Mouse (Mus musculus): ENCODE results near the gene Pknox2.

The Pknox2 gene

DNA sequence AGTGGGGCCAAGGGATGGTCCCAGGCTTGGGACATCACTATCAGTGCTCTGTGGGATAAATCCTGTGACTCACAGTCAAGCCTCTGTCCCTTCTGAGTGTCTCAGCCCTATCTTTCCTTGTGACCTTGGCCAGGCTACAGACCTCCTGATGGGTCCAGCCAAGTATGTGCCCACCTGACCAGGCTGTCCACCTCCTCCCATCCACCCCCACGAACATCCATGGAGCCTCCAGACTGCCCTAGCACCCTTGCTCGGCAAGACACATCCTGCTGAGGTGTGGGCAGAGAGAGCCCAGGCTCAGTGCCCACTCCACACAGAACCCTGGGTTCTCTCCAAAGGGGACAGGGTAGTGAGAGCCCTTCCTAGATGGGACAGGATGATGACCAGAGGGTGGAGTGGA lies 204.6 kb downstream of the Pknox2 start:
- DNase-seq (ENCODE audit: low spot score in 2 of 2) = no peak

DNA sequence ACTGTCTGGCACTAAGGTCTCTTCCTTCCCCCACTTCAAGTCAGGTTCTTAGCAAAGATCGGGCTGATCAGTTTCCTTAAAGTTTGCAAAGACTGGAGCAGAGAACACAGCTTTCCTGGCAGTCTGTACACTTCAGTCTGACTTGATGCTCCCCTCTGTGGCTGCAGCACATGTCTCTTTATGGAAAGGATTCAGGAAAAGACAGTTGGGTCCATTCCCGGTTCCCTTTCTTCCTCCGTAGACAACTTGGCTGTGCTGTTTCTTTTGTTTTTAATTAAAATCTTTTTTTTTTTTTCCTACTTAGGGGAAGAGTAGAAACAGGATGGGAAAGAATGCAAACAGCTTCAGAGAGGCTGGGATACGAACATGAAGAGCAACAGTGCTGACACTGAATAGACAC lies 205.1 kb downstream of the Pknox2 start:
- DNase-seq (ENCODE audit: low spot score in 2 of 2) = no peak

DNA sequence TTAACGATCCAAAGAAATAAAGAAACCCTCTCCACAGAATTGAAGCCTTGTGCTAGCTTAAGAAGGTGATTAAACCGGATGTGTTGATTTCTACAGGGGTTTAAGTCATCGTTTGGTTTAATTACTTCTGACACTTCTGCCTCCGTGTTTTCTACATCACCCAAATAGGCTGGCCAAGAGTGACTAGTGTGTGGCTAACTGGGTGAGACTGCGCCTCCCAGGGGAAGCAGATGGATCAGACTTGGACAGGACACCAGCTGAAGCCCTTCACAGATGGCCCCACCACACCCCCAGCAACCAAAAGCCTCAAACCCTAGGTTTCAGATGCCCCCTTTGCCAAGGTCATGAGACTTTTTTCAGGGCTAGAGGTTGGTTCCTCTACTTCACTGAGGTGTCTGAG lies 205.6 kb downstream of the Pknox2 start:
- DNase-seq (ENCODE audit: low spot score in 2 of 2) = no peak

DNA sequence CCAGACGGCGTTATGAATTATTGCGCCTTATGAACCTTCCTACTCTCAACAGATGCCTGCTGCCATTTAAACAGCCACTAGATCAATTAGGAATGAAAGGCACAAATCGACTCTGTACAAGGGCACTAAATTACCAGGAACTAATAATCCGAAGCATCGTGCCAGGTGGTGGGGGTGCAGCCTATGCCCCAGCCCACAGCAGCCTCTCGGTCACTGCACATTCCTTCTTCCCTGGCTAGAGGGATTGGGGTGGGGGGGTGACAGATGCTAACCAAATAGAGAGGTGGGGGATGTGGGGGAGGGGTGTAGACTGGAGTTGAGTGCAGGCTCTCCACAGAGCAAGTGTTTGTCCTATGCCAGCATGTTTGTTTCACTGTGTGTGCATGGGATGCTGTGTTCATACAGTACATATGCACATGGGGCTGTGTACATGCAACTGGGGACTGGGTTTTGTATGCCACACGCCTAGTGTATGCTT lies 208.6 kb downstream of the Pknox2 start:
- no peak for DNase-seq (ENCODE audit: low spot score in 2 of 2)

DNA sequence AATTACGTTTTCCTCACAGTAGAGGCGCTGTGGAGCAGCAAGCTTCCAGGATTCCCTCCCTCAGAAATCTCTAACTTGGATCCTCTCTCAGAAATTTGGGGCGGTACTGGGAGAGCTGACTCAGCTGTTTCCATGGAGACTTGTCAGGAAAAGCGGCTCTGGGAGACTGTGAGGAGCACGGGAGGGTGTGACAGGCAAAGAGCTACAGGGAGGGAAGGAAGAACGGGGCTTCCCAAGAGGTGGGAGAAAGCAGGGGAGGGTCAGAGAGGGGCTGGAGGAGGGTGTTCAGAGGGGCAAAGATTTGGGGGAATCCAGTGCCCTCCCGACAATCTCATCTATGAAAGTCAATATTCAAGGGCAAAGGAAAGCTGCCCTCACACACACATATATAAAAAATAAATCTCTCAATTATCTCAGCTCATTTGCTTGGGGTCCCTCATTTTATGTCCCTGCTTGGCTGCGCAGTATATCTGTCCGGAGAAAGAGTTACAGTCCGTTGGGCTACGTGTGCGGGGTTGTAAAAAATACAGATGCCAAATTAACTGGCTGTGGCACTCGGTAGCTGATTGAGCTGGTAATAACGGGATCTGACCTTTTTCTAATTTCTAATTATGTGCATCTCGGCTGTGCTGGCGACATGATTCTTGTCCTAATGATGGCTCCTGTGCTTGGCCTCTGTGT lies 213.3 kb downstream of the Pknox2 start:
- DNase-seq (ENCODE audit: low spot score in 2 of 2) = peak in 1 of 2 experiments; percentile 55

DNA sequence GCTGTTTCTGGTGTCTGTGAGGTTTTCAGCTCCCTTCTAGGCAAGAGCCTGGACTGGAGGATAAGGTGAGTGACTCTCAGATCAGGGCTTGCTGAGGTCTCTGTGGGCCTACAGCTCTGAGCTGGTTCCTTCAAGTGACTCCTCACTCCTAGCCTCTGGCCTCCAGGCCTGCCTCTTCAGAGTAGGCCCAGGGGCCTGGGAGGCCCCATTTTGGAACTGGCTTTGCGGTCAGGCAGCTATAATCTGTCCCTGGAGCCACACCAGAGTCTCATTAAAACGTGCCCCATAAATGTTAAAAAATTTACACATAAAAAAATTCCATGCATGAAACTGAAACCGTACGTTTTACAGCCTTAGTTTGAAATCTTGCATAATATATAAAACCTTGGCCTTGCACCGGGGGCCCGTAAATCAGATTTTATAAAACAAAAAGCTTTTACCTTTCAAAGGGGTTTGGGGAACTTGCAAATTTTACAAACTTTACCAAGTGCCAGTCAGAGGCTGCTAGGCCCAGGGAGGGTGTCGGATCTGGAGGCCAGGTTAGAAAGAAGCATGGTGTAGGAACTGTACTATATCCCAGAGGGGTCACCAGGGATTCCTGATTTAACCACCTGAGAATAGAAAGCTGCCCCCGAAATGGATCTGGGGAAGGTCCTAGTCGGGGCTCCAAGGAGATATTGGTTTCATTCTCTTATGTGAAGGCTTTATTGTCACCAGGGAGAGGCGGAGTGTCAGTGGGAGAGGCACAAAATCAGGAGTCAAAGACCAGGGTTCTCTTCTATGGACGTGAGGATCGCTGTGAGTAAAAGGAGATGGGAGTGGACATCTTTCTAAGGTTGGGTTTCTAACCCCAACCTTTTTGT lies 214.0 kb downstream of the Pknox2 start:
- DNase-seq (ENCODE audit: low spot score in 2 of 2) = no peak

DNA sequence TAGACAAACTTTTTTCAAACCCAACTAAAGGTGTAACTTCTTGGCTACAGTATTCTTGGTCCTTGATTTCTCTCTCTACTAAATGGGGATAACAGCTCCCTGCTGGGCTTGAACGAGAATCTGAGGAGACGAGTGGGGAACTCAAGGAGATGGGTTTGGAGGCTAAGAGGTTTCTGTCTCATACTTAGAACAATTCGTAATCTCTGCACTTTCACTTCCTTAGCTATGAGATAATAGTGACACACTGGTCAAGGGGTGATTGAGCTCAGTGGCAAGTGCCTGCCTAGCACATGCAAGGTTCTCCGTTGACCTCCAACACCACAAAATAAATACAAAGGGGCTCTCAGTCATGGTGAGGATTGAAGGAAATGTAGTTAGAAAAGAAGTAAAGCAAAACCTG lies 215.6 kb downstream of the Pknox2 start:
- no peak for DNase-seq (ENCODE audit: low spot score in 2 of 2)

DNA sequence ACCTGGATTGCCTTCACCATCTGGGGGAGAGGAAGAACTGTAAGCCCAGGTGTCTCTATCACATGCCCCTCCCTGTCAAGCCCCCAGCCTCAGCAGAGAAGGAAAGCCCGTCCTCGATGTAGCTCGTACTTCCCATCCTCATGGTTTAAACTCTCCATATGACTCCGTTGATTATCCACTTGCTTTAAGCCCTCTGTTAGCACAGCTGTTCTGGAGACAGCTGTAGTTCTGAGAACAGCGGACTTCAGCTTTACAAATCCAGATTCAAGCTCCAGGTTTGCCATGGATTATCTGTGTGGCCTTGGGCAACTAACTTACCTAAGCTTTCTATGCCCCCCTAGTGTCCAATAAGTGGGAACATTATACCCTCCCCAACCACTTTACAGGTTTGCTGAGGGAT lies 223.5 kb downstream of the Pknox2 start:
- no peak for DNase-seq (ENCODE audit: low spot score in 2 of 2)

DNA sequence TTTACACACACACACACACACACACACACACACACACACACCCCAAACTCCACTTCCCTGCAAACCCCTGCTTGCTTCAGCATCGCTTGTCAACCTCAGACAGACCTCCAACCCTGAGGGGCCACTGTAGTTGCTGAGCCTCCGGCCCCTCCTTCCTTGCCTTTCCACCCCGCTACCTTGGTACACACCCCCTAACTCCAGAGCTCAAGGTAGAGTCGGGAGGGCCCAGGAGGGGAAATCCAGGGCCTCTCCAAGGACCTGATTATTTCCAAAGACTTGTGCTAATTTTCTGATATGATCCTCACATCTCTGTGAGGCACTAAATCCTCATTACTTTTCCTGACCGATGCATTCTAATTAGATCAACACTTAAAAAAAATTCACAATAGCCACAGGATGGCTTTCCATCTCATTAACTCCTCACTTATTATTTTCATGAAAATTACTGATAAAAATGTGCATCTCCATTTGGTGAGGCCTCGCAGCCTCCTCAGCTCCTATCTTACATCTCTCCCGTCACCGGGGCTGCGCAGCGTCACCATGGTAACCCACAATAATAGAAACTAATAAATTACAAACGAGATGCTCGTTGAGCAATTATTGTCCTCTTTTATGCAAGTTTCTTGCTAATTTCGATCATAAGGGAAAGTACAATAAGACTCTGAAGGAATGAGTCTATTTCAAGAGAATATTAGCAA lies 225.3 kb downstream of the Pknox2 start:
- DNase-seq (ENCODE audit: low spot score in 2 of 2) = no peak

DNA sequence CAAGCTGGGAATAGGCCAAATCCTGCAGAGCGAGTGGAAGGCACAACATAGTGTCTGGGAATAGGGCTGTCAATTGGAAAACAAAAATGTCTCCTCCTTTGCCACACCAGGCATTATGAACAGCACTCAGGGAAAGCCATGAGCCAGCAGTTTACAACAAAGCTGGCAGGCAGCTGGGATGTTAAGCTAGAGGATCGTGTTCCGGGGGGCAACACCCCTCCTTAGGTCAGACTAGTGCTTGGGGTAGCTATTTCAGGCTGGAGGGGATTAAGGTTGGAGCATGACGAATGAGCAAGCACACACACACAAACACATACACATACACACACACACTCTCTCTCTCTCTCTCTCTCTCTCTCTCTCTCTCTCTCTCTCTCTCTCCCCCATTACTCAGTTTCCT lies 227.7 kb downstream of the Pknox2 start:
- DNase-seq (ENCODE audit: low spot score in 2 of 2) = no peak

DNA sequence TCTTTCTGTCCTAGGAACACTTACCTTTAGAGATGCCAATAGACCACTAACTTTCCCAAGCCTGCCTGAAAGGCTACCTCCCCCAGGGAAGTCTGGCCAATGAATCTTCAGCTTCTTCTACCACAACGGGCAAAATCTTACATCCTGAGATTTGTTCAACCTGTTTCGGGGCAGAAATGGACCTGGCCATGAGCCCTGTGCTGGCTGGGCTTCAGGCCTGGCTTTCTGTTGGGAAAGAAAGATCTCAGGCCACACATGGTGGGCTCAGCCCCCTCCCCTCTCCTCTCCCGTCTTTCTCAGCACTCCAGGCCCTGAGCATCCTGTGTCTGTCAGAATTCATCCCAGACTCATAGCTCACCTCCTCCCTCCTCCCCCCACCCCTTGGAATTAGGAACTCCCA lies 228.6 kb downstream of the Pknox2 start:
- no peak for DNase-seq (ENCODE audit: low spot score in 2 of 2)

DNA sequence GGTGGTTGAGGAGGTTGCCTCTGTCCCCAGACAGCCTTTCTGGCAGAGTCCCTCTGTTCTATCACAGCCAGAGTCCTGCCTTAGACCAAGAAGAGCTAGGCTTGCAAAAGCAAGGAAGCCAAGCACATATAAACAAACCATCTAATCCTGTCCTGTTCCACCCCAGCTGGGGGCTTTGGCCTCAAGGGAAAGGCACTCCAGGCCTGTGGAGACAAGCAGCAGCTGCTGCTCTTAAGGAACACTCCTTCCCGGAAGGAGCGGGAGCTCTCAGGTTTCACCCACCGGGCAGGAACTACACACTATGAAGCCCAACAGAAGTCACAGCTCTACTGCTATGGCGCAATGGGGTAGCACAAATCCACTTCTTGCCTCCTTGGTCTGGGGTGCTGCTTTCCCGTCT lies 230.3 kb downstream of the Pknox2 start:
- DNase-seq (ENCODE audit: low spot score in 2 of 2) = no peak

DNA sequence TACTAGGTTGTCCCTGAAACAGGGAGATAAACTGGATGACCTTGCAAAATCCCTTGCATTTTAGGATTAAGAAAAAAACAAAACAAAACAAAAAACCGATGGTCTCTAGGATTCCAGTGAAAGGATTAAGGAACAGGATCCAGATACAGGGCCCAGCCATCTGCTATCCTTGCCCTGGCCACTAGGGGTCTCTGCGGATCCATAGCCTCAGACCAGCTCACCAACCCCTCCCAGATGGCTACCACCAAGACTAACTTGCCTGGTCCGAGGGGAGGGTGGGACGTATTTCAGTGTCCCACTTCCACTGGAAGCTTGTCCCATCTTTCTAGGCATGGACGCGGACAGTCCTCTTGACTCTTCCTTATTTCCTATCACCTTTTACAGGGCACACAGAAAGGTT lies 230.8 kb downstream of the Pknox2 start:
- peak; percentile 81 to 85 for DNase-seq (ENCODE audit: low spot score in 2 of 2)

DNA sequence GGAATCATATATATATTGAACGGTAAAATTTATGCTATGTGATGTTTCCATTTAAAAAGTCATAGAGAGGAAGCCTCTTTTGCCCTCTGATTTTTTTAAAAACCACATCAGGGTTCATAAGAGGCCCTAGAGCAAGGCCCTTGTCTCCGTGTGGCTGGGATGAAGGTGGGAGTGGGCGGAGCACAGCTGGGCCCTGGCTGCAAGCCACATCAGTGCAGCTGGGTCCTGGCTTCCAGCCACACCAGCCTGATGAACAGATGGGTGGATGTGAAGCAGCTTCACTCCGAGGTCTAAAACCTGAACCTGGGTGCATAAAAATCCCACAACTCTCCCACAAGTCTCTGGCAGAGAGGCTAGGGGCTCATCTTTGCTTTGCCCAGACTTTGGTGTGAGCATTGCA lies 241.8 kb downstream of the Pknox2 start:
- DNase-seq (ENCODE audit: low spot score in 2 of 2) = no peak

DNA sequence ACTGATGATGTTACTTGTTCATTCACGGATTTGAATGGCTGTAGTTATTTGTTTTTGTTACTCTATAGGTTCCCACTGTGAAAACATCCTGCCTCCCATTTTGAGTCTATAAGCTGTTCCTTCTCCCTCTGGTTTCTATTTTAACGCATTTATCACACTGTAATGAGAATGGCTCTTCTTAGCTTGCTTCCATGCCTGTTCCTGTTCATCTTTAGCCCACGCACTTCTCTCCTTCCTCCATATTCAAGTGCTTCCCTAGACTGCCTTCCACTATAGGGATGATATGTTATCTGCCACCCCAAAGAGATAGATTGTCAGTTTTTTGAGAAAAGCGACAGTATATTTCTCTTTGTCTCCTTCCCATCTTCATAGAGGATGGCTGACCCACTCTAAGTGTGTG lies 246.7 kb downstream of the Pknox2 start:
- no peak for DNase-seq (ENCODE audit: low spot score in 2 of 2)

DNA sequence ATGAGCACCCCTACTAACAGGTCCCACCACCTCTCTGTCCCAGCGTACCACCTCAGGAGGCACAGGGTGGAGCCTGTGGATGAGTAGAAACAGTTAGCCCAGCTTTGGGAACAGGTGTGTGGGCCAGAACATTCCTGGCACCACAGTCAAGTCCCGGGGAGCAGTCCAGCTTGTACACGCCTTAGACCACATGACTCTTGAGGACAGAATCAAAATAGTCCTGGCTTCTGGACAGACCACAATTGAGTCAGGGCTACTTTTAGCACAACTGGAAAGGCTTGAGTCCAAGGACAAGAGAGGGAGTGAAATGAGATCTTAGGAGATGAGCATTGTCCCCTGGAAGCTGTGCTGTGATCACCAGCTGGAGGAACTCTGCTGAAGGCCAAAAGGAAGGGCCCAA lies 248.6 kb downstream of the Pknox2 start:
- DNase-seq (ENCODE audit: low spot score in 2 of 2) = no peak

DNA sequence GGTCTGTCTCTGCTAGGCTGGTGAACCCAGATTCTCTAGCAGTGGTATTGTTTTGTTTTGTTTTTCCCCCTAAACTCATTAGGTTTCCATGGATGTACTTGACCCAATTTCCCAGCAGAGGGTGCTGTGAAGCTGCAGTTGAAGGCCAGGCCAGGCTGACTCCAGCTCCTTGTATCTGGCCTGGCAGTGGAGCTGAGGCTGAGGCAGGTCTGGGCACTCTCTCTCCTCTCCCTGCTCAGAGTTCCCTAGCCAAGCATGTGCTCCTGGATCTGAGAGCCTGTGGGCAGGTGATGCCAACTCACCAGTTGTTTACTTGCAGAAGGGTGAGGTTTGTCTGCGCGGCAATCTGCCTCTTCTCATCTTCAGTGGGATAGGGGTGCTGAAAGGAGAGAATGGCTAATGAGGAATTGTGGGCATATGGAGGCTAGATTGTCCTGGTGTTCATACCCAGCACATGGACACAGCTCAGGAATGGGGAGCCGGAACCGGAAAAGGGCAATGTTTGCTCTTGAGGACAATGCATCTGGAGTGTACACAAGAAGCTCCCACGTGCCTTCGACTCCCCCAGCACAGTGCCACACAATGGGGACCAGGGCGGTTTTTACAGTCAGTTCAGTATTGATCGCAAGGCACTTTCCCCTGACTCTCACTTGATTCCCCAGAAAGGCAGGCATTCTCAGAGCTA lies 252.1 kb downstream of the Pknox2 start:
- DNase-seq (ENCODE audit: low spot score in 2 of 2) = peak; percentile 55 to 76

DNA sequence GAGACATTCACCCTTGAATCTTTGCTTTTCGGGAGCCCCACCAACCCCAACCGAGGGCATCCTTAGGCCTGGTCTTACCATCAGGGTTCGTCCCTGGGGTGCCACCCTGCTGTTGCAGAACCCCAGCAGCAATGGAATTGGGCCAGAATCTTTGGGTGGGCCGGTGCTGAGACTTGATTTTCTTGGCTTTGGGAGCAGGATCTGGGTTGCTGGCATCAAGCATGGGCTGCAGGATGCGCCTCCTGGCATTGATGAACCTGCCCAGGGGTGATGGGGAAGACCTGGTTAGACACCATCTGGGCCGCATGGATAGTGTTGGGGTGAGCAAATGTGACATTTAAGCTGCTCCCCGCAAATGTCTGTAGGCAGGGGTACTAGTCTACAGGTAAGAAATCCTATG lies 253.0 kb downstream of the Pknox2 start:
- DNase-seq (ENCODE audit: low spot score in 2 of 2) = no peak

DNA sequence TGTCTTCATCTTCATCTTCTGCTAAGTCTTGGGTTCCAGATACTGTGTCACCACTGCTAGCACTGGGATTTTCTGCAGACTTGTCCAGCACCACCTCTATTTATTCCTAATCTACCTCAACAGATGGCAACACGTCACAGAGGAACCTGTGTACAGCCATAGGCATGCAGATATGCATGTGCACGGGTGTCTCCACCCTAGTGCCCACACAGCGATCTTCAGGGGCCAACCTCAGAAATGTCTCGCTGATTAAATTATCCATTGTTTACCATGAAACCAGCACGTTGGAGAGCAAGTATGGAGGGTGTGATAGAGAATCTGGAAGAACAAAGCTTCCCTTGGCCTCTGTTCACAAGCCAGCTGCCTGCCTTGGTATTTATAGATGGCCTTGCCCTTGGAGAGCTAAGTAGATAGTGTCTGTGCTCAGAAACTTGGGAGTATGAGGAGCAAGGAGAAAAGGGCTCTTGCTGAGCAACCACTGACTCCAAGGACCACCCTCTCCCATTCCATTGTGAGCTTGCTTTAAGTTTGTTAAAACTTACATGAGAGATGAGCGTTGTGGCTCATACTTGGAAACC lies 253.7 kb downstream of the Pknox2 start:
- DNase-seq (ENCODE audit: low spot score in 2 of 2) = no peak

DNA sequence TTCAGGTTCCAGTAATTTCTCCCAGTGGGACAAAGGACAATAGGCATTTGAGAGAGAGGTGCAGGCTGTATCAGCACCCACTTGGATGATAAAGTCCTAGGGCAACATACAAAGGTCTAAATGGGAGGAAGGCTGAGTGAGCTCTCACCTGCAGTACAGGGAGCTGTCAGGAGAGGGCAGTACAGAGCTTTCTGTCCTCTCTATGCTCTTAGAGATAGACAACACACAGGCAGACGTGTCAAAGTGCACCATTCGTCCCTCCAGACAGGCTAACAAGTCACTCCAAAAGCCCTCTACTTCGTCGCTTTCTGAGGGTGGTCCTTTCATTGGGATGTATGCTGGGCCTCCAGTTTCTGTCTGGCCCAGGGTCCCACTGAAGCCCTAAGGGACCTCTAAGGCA lies 256.7 kb downstream of the Pknox2 start:
- DNase-seq (ENCODE audit: low spot score in 2 of 2) = peak; percentile 52 to 65

DNA sequence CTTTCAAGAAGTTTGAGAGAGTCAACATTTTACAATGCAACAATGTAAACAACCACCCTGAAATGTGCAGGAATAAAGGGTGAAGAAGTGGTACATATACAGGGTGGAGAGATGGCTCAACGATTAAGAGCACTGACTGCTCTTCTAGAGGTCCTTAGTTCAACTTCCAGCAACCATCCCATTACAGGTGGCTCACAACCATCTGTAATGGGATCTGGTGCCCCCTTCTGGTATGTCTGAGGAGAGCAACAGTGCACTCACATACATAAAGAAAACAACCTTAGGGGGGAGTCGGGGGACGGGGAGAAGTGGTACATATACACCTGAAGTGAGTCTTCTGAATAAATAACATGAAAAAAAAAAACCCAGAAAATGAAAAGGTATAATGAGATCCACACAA lies 262.0 kb downstream of the Pknox2 start:
- no peak for DNase-seq (ENCODE audit: low spot score in 2 of 2)

DNA sequence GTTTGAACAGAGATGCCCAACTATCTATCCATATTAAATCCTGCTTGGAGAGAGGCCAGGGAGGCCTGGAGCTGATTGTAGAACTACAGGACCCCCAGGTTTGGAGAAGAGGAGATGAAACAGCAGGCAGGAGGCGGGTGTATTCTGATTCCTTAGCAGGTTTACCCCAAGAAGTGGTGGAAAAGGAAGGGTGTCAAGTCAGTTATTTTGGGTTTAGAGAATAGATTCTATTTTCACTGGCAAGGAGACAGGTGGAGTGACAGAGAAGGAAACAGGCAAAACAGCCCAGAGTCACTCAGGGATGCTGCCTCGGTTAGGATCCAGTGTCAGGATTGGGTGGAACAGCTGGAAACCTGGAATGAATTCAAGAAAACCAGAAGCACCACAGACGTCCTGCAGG lies 263.6 kb downstream of the Pknox2 start:
- DNase-seq (ENCODE audit: low spot score in 2 of 2) = no peak

All from frontal cortex, postnatal 25 days (tissue).